Mouse (Mus musculus) heart, adult 2 months (tissue): ENCODE measurements around the gene Tax1bp1.

ENCODE experiments used
- CTCF ChIP-seq: fragments of 200-600 bp; IDR thresholded peaks from 2 replicates; pipeline ENCODE4 v1.8.1; 2022; ENCODE audit warnings: antibody characterized with exemption, mild to moderate bottlenecking, moderate library complexity
- EP300 ChIP-seq: fragments of 200-500 bp; IDR thresholded peaks from 2 replicates; pipeline ENCODE4 v1.6.1; 2011; ENCODE audit warnings: low read depth, low read length, control low read depth; ENCODE audit not compliant: insufficient read depth
- POLR2A ChIP-seq: fragments of 200-500 bp; IDR thresholded peaks from 2 replicates; pipeline ENCODE4 v1.6.1; 2011; ENCODE audit warnings: mild to moderate bottlenecking, low read depth, low read length, control low read depth; ENCODE audit not compliant: insufficient read depth

DNA sequence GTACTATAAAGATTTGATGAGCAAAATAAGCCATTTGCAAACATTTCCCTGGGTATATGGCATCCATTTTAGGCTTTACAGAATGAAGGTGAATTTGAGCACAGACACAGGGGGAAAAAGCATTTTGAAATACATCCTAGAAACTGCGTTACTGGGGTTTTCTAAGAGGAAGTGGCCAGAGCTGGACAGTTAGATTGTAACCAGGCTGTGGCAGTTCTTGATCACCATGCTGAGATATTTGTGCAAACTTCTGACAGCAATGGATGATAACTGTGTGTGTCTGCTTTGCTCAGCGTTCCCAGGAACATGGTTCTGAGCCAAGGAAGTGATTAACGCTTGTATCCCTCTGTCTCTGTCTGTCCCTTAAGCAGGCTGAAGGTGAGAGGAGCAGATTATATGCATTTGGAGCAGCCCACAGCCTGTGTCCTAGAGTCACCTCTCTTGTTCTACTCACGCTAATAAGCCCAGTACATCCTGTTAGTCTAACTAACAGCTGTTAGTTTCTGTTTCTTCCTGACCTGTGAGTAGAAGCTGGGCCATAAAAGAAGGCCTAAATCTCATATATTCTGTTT, 15.5 kb upstream of the Tax1bp1 start:
- TF ChIP-seq CTCF (no peak), EP300 (no peak), POLR2A (no peak)
